Mouse (Mus musculus) inflammation-experienced regulatory T-cells, adult 6 months (primary cell): Measurements from ENCODE around the gene Mif. TPM values are rescaled to one million over a fixed set of nuclear protein-coding genes. Genes with fewer than 3 reads are reported as not detected.

Source experiments
- ATAC-seq: one replicate; pipeline ENCODE4 v1.8.0; 2017
- polyA plus RNA-seq, 3 experiments: library from polyadenylated mRNA; unstranded; fragments of 100-300 nt; shearing (Covaris generic); gene quantifications; one replicate each; pipeline ENCODE4 v1.2.1; 2017

Mif gene
- polyA plus RNA-seq, 3 experiments from 2014 or later, result 423 to 560 (median 495) TPM

DNA sequence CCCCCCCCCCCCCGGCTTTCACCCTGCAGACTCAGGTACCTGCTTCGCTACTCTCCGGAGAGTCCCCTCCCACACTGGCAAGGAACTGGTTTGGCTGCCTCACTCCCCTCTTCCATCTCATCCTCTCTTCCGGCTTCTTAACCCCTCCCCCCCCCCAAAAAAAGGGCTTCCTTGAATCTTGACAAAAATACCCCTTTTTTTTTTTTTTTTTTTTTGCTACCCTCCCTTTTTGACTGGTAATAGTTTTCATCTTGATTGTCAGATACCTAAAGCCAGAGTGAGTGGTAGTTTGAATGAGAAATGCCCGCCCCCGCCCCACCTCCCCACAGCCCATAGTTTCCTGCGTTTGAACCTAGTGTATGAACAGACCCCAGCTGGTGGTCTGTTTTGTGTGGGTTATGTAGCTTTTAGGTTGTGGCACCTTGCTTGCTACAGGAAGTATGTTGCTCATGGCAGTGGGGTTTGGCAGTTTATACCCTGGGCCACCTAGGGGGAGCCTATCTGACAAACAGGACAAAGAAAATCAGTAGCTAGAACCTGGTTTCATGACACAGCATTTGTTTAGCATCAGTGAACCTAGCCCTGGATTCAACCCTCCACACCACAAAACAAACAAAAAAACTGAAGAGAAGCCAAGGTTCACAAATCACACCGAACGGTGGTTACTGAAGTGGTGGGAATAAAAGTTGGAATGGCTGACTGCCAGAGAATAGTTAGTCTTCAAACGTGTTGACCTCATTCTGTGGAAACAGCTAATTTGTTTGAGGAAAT is 24.1 kb downstream of the Mif start:
- peak; percentile 42 for ATAC-seq

DNA sequence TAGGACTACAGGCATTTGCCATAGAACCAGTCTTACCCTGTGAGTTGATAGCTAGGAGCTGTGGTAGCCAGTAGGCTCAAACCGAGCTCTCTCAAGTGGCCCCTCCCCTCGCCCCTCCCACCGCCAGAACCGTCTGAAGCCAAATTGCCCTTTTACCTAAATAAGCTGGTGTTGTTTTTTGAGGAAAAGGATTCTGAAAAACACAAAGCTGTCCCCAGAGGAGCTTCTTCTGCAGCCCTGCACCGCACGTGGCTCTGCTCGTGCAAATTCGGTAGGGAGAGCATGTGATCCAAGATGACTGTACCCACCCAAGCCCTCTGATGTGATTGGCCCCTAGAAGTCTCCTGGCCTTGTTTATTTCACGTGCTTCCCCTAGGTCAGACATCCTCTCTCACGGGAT is 24.7 kb downstream of the Mif start:
- peak; percentile 49 for ATAC-seq

DNA sequence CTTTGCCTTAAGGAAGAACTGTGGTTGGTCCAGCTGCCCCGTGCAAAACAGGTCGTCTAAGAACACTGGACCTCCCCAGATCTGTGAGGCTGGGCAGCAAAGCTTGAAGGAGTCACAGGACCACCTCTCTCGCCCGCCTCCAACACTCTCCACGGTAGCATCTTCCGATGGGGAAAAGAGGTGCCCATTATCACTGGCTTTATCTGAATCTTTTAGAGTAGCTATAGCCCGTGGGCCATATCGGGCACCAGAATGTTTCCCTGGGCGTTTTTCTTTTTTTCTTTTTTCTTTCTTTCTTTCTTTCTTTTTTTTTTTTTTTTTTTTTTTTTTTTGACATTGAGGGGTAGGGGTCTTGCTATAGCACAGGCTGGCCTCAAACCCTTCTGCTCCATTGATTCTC is 25.3 kb downstream of the Mif start:
- ATAC-seq, result no peak

DNA sequence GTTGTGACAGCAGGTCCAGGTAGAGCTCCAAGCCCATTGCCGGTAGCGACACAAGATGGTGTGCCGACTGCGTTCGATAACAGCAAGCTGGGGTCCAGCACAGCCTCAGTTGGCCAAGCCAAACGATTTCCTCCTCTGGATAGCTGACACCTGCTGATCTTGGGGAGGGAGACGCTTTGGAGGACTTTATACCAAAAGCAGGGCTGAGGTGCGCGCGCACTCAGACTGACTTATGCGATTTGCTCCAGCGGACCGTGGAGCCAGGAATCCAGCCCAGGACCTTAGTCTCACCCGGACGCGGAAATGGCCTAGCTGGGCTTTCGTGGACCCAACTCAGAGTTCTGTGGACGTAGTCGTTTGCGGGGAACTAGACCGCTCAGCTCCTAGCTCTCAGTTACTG is 25.8 kb downstream of the Mif start:
- no peak for ATAC-seq

DNA sequence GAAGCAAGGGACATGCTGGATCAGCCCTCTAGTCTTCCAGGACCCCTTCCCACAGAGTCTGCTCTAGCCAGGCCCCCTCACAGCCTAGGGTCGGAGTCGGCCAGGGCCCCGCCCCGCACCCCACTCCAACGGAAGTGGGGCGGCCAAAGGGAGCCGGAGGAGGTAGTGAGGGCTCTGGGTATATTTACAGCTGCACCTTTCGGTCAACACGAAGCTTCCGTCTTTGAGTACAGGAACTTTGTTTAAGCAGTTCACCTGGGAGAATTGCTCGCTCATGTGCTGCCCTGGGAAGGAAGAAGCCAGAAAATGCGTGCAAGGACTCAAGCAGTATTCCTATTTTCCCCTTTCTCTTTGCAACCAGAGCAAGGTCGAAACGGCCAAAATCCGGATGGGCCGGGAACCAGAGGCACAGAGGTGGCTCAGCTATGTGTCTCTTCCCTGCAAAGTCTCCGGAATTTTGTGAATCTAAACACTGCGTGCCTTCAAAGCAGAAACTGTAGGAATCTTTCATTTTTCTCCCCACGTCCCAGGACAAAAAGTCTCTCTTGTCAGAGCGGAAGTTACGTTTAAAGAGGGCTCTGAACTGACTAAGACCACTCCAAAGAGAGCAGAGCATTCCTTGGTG is 26.5 kb downstream of the Mif start:
- no peak for ATAC-seq

DNA sequence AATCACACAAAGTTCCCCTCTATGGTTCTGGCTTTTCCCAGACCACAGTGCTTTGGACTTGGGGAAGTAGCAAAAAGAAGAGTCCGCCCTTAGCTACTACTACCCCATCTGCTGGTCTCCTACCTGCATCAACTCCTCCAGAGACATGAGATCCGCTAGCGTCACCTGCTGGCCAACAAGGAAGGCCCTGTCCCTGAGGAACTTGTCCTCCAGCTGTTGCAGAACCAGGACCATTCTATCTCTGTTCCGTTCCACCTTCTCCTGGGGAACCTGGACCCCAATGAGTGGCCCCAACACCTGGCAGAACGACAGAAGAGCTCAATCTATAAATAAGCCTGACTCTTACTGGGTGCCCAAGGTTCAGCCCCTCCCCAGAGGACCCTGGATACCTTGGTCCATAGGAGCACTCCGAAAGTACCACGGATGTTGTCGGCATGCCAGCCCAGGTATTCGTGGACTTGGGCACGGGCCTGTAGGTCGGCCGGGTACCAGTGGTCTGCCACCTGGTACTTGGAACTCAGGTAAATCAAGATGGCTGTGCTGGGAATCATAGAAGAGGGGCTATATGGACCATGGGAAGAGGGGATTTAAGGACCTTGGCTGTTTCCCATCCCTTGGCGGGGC is 27.7 kb downstream of the Mif start:
- ATAC-seq, result no peak

DNA sequence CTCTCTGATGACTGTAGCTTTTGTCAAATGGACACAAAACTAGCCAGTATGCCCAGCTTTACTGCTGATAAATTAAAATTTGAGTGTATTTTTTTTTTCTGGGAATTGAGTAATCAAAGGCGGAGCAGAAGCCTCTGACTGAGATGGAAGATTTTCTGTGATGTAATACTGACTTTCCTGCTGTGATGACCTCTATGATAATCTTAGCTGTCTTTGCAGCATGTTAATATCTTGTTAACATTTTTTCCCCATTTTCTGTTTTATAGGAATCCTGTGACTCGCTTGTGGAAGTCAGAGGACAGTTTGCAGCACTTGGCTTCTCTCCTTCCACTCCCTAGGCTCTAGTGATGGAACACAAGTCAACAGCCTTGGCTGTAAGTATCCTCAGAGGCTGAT is 29.8 kb downstream of the Mif start:
- ATAC-seq, result no peak

DNA sequence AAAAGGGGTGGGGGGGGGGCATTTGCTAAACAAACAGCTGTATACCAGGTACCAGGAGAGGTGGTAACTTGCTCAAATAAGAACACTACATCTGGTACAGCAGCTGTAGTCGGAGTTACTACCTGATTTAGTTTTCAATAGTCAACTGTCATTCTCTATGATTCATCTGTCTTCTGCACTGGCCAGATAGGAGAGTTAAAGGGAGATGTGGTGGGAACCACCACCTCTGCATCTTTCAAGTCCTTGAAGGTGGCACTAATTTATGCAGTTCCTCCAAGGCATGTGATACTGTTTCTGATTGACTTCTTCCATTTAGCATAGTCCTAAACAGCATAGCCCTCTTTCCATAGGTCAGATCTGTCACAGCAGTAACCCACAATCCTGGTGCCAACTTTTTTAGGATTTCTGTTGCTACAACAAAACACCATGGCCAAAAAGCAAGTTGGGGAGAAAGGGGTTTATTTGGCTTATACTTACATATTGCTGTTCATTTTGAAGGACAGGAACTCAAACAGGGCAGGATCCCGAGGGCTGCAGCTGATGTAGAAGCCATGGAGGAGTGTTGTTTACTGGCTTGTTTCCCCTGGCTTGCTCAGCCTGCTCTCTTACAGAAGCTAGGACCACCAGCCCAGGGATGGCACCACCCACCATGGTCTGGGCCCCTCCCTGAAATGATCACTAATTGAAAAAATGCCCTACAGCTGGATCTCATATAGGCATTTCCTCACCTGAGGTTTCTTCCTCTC is 30.3 kb downstream of the Mif start:
- no peak for ATAC-seq

DNA sequence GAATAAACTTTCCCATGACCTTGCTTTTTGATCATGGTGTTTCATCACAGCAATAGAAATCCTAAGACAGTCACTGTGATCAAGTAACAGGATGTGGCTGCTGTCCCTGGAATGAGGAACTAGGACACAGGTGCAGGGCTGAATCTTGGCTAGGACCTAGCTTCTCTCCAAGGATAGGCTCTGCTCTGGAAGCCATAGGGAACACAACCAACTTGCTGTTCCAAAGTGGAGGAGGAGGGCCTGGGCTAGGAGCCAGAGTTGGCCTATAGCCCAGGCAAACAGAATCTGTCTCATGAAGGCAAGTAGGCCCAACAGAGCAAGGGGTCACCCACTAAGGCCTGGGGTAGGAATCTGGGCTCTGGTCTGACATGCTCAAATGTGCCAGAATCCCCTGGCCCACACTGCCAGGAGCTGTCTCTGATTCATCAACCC is 31.5 kb downstream of the Mif start:
- ATAC-seq, result no peak

DNA sequence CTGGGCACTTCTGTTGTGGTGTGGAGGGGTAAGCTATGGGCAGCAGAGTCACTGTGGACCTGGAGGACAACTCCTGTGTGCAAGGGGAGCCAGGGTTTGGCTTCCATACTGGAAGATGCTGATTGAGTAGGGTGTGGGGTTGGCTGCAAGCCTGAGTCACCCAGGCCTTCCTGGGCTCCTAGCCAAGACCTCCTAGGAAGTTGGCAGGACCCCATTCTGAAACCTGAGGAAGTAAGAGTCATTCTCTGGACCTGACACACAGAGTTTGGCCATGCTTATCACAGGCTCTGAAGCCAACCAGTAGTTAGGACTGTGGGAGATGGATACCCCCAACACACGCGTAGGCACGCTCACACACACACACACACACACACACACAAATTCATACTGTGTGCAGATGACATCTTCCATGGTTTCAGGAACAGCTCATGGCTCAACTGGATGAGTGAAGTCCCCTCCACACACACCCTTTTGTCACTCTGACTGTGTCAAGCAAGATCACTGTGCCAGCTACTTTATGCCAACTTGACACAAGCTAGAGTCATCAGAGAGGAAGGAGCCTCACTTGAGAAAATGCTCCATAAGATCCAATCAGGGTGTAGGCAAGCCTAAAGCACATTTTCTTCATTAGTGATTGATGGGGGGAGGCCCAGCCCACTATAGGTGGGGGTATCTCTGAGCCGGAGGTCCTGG is 32.2 kb downstream of the Mif start:
- ATAC-seq, result no peak

DNA sequence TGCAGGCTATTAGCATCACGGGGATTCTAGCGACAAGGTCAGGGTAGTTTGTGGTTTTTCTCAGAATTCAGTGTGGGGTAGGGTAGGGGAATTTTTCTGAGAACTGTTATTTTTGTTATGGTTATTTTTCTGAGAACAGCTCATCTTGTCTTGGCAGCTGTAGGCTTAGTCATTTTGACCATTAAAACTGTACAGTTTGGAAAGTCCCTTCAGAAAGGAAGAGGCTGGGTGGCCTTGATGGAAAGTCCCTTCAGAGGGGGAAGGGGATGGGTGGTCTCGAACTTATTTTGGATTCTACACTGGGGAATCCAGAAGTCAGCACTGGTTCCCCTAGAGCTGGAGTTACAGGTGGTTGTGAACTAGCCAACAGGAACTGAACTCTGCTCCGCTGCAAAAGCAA is 35.5 kb downstream of the Mif start:
- ATAC-seq, result no peak

DNA sequence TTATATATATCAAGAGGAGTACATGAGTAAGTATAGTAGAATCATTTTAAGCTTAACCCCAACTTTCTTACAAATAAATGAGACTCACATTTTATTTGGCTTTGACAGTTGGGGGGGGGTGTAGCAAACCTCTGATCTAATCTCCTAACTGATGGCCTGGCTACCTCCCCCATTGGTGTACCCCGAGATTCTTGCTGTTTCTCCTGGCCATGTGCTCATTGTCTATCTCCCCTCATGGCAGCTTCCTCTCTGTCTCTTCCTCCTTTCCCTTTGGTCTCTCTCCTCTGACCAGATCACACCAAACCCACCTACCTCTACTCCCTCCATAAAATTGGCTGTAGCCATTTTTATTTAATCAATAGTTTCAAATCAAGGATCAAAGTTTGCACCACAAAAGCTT is 36.3 kb downstream of the Mif start:
- no peak for ATAC-seq

DNA sequence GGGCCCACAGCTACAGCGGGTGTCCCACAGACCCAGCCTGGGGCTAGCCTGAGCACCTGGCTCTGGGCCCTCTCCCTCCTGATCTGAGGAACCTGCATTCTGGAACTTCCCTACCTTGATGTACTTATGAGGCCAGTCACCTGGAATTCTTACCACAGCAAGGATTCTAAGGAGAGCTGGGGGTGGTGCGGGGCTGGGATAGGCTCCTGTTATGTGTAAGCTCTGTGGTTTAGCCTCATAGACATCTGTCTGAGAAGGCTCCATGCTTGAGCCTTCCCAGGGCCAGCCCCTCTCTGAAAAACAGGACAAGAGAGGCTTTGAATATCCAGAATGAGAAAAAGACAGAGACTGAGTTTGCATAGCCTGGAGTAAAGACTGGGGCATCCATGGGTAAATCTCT is 37.6 kb downstream of the Mif start, which contains the start of gene Gstt4:
Gstt4 (minus strand) TSS at position 101 of the 400 bp plus-strand sequence.
- ATAC-seq, result no peak

DNA sequence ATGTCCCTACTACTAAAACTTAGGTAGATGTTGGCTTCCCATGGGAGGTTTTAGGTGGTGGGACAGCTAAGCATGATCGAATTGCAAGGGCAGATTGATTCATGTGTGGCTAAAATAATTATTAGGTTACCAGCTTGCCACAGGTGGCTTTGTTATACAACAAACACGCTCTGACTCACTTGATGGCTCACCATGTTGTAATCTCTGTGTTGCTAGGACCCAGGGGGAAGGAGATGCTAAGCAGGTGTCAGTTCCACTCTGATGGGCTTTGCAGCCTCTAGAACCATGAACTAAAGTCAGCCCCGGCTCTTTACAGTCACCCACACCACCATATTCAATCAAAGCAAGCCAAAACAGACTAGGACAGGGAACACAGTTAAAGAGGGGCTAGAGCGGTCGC is 40.2 kb downstream of the Mif start:
- ATAC-seq, result no peak

DNA sequence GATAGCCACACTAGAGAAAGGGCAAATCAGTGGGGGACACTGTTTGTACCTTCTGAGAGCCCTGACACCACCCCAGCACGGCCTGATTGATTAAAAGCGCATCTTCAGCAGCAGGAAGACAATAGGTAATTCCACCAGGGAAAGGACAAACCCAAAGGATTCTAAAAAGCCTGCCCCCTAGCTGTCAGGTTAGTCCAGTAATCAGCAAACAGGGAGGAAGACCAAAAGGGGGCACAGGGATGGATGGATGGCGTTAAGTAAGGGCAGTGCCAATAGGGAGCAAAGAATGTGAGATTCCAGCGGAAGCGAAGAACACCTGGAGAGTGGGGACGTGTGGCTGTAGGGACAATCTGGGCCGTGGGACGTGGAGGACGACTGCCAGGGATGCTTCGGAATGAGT is 41.4 kb downstream of the Mif start:
- ATAC-seq, result no peak

Other genes starting within 250 kb of the Mif start
- gene Susd2, start 216.2 kb downstream of the Mif start, polyA plus RNA-seq, result 10 to 100 TPM; 12.4 to 23.2 (median 19.2) TPM
- 10 to 100 TPM; 24.8 to 27.1 (median 26.2) TPM for gene Cabin1, start 95.9 kb downstream of the Mif start, polyA plus RNA-seq
- gene Ddt, start 86.8 kb downstream of the Mif start, polyA plus RNA-seq, result 10 to 100 TPM; 63.4 to 95.0 (median 86.4) TPM
- gene Gm20441, start 79.3 kb downstream of the Mif start, polyA plus RNA-seq, result not detected
- gene Gstt3, start 78.8 kb downstream of the Mif start, polyA plus RNA-seq, result 10 to 100 TPM in 1 of 3 experiments, 1 to 10 TPM in 2; 9.0 to 12.7 (median 9.3) TPM
- gene Gstt1, start 61.7 kb downstream of the Mif start, polyA plus RNA-seq, result 1 to 10 TPM; 1.7 to 3.6 (median 2.2) TPM
- not detected for gene Gstt4, start 37.7 kb downstream of the Mif start, polyA plus RNA-seq
- 10 to 100 TPM; 52.2 to 69.9 (median 64.5) TPM for gene Gstt2, start 22.8 kb downstream of the Mif start, polyA plus RNA-seq
- 1 to 10 TPM in 1 of 3 experiments, under 1 TPM in 2; 0.39 to 3.3 (median 0.73) TPM for gene Derl3, start 33.2 kb upstream of the Mif start, polyA plus RNA-seq
- gene Smarcb1, start 61.4 kb upstream of the Mif start, polyA plus RNA-seq, result 100 to 1,000 TPM in 2 of 3 experiments, 10 to 100 TPM in 1; 89.2 to 126 (median 106) TPM
- gene Chchd10, start 72.9 kb upstream of the Mif start, polyA plus RNA-seq, result 10 to 100 TPM in 2 of 3 experiments, 1 to 10 TPM in 1; 5.3 to 15.4 (median 11.3) TPM
- 1 to 10 TPM in 2 of 3 experiments, under 1 TPM in 1; 0.91 to 7.7 (median 4.4) TPM for gene Mmp11, start 76.3 kb upstream of the Mif start, polyA plus RNA-seq
- gene Gm867, start 80.4 kb upstream of the Mif start, polyA plus RNA-seq, result not detected
- under 1 TPM in 1 of 3 experiments, not detected in 2; 0.99 TPM for gene Vpreb3, start 82.8 kb upstream of the Mif start, polyA plus RNA-seq
- 1 to 10 TPM in 1 of 3 experiments, under 1 TPM in 2; 0.30 to 1.7 (median 0.58) TPM for gene Gm5134, start 94.3 kb upstream of the Mif start, polyA plus RNA-seq
- 10 to 100 TPM in 1 of 3 experiments, 1 to 10 TPM in 2; 9.6 to 10.3 (median 9.9) TPM for gene Zfp280b, start 172.4 kb upstream of the Mif start, polyA plus RNA-seq